Mouse (Mus musculus) cerebellum, adult 2 months (tissue): Measurements from ENCODE around the gene Ccdc88c.
A peak's percentile ranks its signal among the peaks of the same experiment; 100 is the strongest.

Source experiments
- CTCF ChIP-seq: fragments of 200-500 bp; IDR thresholded peaks from 2 replicates; pipeline ENCODE4 v1.5.1; 2011; ENCODE audit warnings: low read depth, mild to moderate bottlenecking, control low read depth, low read length, moderate library complexity, borderline replicate concordance; ENCODE audit not compliant: insufficient read depth
- POLR2A ChIP-seq: fragments of 200-500 bp; IDR thresholded peaks from 2 replicates; pipeline ENCODE4 v1.6.1; 2011; ENCODE audit warnings: low read length, control low read depth, borderline replicate concordance; ENCODE audit not compliant: insufficient read depth

GRCm38 (mm10) chr12:101028954-101029731 lies at the start of gene Ccdc88c:
- TF ChIP-seq CTCF: peak; percentile 33
- TF ChIP-seq POLR2A: no peak
